Mouse (Mus musculus) heart, embryonic 13.5 days (tissue): ENCODE measurements at regions not wholly inside any gene's neighbourhood (a gene's known extent, or its start where the extent isn't known, plus 50 kb on each side); places are given as distances from the start of the nearest gene placed in this dataset.
"Not testable (repeated sequence)": the region's sequence is repeated elsewhere in the genome, so short reads cannot be mapped to it uniquely, and the experiment has no call there.

Experiments
- ATAC-seq: fragments of 200-750 bp; cut with Nextera tagmentation; 2 replicates; pipeline ENCODE4 v1.8.0; 2017; ENCODE audit warnings: moderate TSS enrichment; ENCODE audit not compliant: insufficient number of reproducible peaks, low FRiP score, low TSS enrichment; ENCODE audit errors: extremely low read depth
- H3K27ac ChIP-seq: fragments of 300-500 bp; sonication (generic); replicated peaks from 2 replicates; pipeline ENCODE4 v1.5.1; 2015; ENCODE audit warnings: moderate library complexity, mild to moderate bottlenecking, inconsistent platforms
- H3K27me3 ChIP-seq: fragments of 300-500 bp; sonication (generic); replicated peaks from 2 replicates; pipeline ENCODE4 v1.6.1; 2015; ENCODE audit warnings: mild to moderate bottlenecking, inconsistent platforms
- H3K36me3 ChIP-seq: fragments of 300-500 bp; sonication (generic); 2 replicates; pipeline ENCODE4 v1.6.1; 2015; ENCODE audit warnings: mild to moderate bottlenecking, inconsistent platforms
- H3K4me1 ChIP-seq: fragments of 300-500 bp; sonication (generic); 2 replicates; pipeline ENCODE4 v1.6.1; 2015; ENCODE audit warnings: inconsistent platforms
- H3K4me2 ChIP-seq: fragments of 300-500 bp; sonication (generic); 2 replicates; pipeline ENCODE4 v1.6.1; 2015; ENCODE audit warnings: inconsistent platforms, mild to moderate bottlenecking, moderate library complexity
- H3K4me3 ChIP-seq: fragments of 300-500 bp; sonication (generic); 2 replicates; pipeline ENCODE4 v1.5.1; 2015; ENCODE audit warnings: moderate library complexity, mild to moderate bottlenecking, inconsistent platforms
- H3K9ac ChIP-seq: fragments of 300-500 bp; sonication (generic); 2 replicates; pipeline ENCODE4 v1.6.1; 2015; ENCODE audit warnings: inconsistent platforms, mild to moderate bottlenecking, moderate library complexity
- H3K9me3 ChIP-seq: fragments of 300-500 bp; sonication (generic); 2 replicates; pipeline ENCODE4 v1.6.1; 2016; ENCODE audit warnings: inconsistent platforms
- WGBS: fragments of 180-500 bp; shearing (Covaris S2); methylation state at CpG from one replicate; pipeline ENCODE4 v1.1.7; 2015; ENCODE audit warnings: mixed read lengths; 5-methylcytosine and 5-hydroxymethylcytosine counted together

DNA sequence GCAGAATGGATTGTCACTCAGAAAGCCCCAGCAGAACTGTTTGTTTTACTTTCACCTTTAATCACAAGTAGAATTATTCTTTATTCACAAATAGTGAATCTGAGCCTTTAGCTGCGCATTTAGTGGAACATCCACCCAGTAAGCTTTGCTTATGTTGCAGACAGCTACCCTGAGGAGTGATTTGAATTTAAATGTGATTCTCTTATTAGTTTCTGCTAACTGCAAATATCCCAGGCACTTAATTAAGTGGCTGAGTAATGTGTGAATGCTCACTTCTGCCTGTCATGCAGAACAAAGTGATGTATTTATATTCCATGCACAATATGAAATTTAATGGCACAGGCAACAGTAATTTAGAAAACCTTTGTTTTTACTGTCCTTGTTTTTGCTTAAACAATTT, 344.4 kb upstream of the Nova1 start:
- no peak for ATAC-seq
- 49% methylated on average over 1 of the region's 1 CpGs for WGBS
- Histone ChIP-seq H3K27ac (no peak overlapping the region), H3K36me3 (no peaks in the 10 kb centered on the region), H3K9ac (no peak overlapping the region), H3K9me3 (no peaks in the 10 kb centered on the region), H3K4me3 (peak overlapping the region; percentile 3; the same call in 1 of the 2 replicates), H3K27me3 (no peaks in the 10 kb centered on the region), H3K4me2 (peak overlapping the region; percentile 43), H3K4me1 (peaks cover 4% of the 10 kb centered on the region; the same call in 1 of the 2 replicates)

DNA sequence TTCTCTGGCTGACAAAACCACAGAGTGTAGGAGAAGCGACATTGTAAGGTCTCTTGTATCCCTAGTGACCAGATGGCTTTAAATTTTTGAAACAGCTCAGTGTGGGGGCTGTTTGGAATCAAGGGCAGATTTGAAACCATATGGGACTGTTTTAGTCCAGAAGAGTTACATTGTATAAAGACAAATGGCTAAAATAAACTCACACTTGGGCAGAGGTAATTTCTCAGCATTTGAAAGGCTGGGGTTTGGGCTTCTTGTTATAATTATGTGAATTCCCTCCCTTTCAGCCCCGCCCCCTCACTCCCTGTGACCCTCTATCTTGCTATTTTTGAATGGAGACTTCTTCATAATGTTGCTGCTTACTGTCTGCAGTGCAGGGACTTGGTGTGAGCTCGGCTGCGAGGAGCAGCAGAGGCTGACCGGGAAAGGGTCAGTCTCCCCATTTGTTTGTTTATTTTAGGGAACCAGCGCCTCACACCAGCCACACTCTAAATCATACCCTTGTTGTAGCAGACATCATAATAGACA, 344.0 kb upstream of the Nova1 start:
- WGBS: 11% methylated on average over 6 of the region's 6 CpGs
- peak overlapping the region; percentile 3; the same call in 1 of the 2 replicates for H3K4me3 ChIP-seq
- H3K9ac ChIP-seq: no peak overlapping the region
- H3K9me3 ChIP-seq: no peaks in the 10 kb centered on the region
- H3K36me3 ChIP-seq: no peaks in the 10 kb centered on the region
- H3K27ac ChIP-seq: no peak overlapping the region
- no peaks in the 10 kb centered on the region for H3K27me3 ChIP-seq
- H3K4me1 ChIP-seq: peaks cover 4% of the 10 kb centered on the region; the same call in 1 of the 2 replicates
- H3K4me2 ChIP-seq: peak overlapping the region; percentile 43
- ATAC-seq: no peak

DNA sequence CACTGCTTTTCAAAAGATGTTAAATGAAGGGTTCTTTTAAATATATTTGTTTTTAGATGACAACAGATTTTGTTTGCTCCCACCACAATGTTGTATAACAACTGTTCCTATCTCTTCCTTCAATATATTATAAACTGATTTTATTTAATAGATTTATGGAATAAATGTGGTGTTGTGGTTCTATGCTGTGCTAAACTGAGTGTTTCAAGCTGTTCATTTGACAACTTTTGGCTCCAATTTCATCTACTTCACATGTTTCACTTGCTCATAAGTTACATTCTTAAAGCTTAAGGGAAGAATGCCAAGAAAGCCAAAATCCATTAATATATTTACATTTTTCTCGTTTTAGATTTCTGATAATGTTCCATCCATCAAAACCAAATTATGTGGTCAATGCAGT, 341.9 kb upstream of the Nova1 start:
- no peaks in the 10 kb centered on the region for H3K27me3 ChIP-seq
- no peaks in the 10 kb centered on the region for H3K36me3 ChIP-seq
- H3K4me1 ChIP-seq: peaks cover 4% of the 10 kb centered on the region; the same call in 1 of the 2 replicates
- WGBS: 53% methylated on average over 1 of the region's 1 CpGs
- H3K4me2 ChIP-seq: no peak overlapping the region
- no peak overlapping the region for H3K4me3 ChIP-seq
- no peak overlapping the region for H3K9ac ChIP-seq
- no peak for ATAC-seq
- H3K9me3 ChIP-seq: no peaks in the 10 kb centered on the region
- no peak overlapping the region for H3K27ac ChIP-seq

DNA sequence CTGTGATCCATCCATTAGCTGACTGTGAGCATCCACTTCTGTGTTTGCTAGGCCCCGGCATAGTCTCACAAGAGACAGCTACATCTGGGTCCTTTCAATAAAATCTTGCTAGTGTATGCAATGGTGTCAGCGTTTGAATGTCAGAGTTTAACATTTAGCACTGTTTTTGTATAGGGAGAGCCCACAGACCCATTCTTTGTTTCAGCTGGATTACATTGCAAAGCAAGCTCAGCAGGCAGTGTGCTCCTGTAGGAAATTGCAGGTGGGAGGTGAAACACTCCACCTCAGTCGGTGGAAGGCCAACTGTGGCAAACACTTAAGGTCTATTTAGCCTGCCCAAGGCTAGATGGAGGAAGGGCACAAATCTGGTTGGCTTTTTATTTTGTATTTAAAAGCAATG, 337.2 kb upstream of the Nova1 start:
- H3K27me3 ChIP-seq, H3K9ac ChIP-seq, H3K4me1 ChIP-seq, H3K27ac ChIP-seq, H3K36me3 ChIP-seq, H3K4me2 ChIP-seq, H3K4me3 ChIP-seq, ATAC-seq, H3K9me3 ChIP-seq: not testable (repeated sequence)
- WGBS: 37% methylated on average over 3 of the region's 3 CpGs

DNA sequence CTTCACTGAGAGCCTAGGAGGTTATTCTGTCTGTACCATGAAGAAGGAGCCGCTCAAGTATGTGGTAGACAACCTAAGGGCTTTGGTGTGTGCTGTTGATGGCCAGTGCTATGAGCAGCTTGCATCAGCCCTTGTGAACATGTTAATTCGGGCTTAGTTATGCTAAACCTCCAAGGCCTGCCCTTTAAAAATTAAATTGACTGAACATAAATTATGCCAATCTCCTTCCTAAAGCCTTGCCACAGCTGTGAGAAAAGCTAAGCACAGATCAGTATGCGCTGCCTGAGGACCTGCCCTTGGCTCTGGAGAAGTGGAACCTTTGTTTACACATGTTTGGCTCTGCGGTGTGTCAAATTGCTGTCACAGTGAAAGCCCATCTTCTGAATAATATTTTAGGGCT, 321.9 kb upstream of the Nova1 start:
- H3K4me3 ChIP-seq: no peak overlapping the region
- H3K36me3 ChIP-seq: no peaks in the 10 kb centered on the region
- no peaks in the 10 kb centered on the region for H3K27me3 ChIP-seq
- no peak overlapping the region for H3K27ac ChIP-seq
- WGBS: 63% methylated on average over 4 of the region's 4 CpGs
- H3K9me3 ChIP-seq: no peaks in the 10 kb centered on the region
- H3K9ac ChIP-seq: no peak overlapping the region
- ATAC-seq: no peak
- H3K4me1 ChIP-seq: no peaks in the 10 kb centered on the region
- H3K4me2 ChIP-seq: no peak overlapping the region

DNA sequence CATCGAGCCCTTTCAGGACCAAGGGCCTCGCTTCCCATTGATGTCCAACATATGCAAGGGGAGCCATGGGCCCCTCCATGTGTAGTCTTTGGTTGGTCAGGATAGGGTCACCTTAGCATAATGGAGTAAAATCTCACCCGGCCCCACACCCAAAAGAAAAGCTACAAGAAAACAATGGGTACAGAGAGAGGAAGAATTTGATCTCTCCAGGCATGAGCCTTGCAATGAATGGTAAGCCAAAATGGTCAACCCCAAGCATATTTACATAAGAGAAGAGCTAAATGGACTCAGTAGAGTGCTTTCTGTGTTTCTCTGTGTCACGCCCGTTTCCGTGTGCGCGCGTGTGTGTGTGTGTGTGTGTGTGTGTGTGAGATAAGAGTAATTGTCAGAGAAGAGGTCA, 311.1 kb upstream of the Nova1 start:
- WGBS: 76% methylated on average over 9 of the region's 9 CpGs
- H3K27ac ChIP-seq: no peak overlapping the region
- no peak for ATAC-seq

DNA sequence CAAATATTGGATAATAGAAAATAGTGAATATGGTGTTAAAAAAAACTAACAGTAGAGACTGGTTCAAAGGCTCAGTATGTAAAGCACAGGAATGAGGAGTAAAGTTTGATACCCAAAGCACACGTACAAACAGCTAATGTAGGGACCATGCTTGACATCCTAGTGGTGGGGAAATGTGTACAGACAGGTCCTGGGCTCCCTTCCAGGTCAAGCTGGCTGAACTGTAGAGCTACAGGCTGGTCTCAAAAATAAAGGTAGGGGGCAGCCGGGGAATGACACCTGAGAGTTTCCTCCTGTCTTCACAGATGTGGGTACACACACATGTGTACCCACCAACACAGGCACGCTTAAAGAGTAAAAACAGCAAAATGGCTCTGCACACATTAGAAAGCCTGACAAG, 309.9 kb upstream of the Nova1 start:
- H3K27ac ChIP-seq: no peak overlapping the region
- WGBS: 68% methylated on average over 3 of the region's 3 CpGs
- H3K36me3 ChIP-seq: no peaks in the 10 kb centered on the region
- no peaks in the 10 kb centered on the region for H3K27me3 ChIP-seq
- no peak overlapping the region for H3K9ac ChIP-seq
- no peak for ATAC-seq
- no peak overlapping the region for H3K4me3 ChIP-seq
- H3K4me2 ChIP-seq: no peak overlapping the region
- no peaks in the 10 kb centered on the region for H3K4me1 ChIP-seq
- no peaks in the 10 kb centered on the region for H3K9me3 ChIP-seq

More for the DNA sequence above, 311.1 kb upstream of the Nova1 start:
- H3K9me3 ChIP-seq: no peaks in the 10 kb centered on the region
- no peak overlapping the region for H3K4me3 ChIP-seq
- no peaks in the 10 kb centered on the region for H3K4me1 ChIP-seq
- H3K9ac ChIP-seq: no peak overlapping the region
- H3K36me3 ChIP-seq: no peaks in the 10 kb centered on the region
- no peaks in the 10 kb centered on the region for H3K27me3 ChIP-seq
- no peak overlapping the region for H3K4me2 ChIP-seq

DNA sequence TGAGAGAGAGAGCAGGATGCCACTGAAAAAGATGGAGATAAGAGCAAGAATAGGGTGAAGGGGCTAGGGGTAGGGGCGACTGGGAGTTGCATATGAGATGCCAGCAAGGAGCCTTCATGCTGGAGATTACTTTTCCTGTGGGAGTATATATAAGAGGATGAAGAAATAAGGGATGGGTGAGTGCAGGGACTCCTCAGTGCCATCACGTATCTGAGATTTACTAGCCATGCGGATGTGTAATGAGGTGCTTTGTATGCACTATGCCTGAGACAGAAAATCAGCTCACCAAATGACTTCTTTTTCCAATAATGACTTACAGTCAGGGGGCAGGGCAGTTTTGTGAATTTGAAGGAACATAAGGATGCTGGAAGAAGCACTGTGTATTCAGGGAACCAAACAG, 302.7 kb upstream of the Nova1 start:
- ATAC-seq: no peak
- no peaks in the 10 kb centered on the region for H3K4me1 ChIP-seq
- no peaks in the 10 kb centered on the region for H3K9me3 ChIP-seq
- H3K9ac ChIP-seq: no peak overlapping the region
- no peak overlapping the region for H3K4me3 ChIP-seq
- no peaks in the 10 kb centered on the region for H3K27me3 ChIP-seq
- no peak overlapping the region for H3K4me2 ChIP-seq
- H3K36me3 ChIP-seq: no peaks in the 10 kb centered on the region
- WGBS: 65% methylated on average over 3 of the region's 3 CpGs
- H3K27ac ChIP-seq: no peak overlapping the region

DNA sequence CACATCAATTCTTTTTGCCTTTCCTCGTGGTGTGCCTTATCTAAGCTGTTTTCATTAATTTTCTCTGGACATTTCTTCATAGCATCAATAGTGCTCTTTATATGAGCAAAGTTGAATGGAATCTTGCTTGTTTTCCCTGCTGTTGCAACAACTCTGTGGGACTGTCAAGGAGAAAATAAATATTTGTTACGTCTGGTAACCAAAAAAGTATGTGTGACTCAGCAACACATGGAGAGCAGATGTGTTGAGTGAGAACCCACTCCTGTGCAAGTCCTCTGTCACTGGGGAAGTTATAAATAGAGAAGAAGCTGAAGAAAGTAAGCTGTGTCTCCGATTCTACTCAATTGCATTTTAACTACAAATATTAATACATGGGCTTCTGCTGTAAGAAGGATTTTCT, 298.8 kb upstream of the Nova1 start:
- no peak overlapping the region for H3K9ac ChIP-seq
- H3K27me3 ChIP-seq: no peaks in the 10 kb centered on the region
- H3K9me3 ChIP-seq: no peaks in the 10 kb centered on the region
- WGBS: 29% methylated on average over 3 of the region's 3 CpGs
- no peaks in the 10 kb centered on the region for H3K4me1 ChIP-seq
- H3K36me3 ChIP-seq: no peaks in the 10 kb centered on the region
- ATAC-seq: no peak
- H3K4me2 ChIP-seq: no peak overlapping the region
- H3K27ac ChIP-seq: no peak overlapping the region
- H3K4me3 ChIP-seq: no peak overlapping the region

DNA sequence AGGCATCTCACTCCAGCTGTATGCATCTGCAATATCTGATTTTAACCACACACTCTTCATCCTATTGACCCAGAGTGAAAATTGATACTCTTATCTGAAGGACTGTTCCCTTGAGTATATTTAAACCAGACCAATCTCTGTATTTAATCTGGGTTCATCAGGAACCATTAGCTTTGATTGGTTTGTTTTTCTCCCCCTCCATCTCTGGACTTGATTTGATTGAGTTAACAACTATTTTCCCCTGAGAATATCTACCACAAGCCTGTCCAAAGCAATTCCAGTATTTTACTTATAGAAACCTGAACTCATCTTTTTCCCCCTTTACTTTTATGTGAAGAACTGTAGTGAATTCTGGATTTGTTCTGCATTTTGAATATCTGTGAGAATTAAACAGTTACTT, 270.5 kb upstream of the Nova1 start:
- ATAC-seq: no peak
- Histone ChIP-seq H3K27me3 (no peaks in the 10 kb centered on the region), H3K9ac (no peak overlapping the region), H3K4me3 (no peak overlapping the region), H3K9me3 (no peaks in the 10 kb centered on the region), H3K4me2 (no peak overlapping the region), H3K36me3 (no peaks in the 10 kb centered on the region), H3K27ac (no peak overlapping the region), H3K4me1 (no peaks in the 10 kb centered on the region)

DNA sequence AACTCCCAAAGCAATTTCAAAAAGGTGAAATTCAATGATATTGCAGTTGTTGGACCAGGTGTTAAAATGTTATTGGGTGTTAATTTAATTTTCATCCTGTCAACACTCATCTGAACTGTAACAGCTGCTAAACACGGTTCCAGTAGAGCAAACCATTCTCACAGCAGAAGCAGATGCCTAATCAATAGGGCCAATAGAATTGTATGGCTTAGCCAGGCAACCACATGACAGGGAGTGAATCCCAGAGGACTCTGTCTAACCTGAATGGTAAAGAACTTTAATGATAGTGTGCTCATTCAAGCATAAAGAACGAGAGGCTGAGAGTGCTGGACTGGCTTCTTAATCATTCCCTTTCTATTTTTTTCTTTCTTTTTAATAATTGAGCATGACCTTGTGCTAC, 256.2 kb upstream of the Nova1 start:
- H3K4me2 ChIP-seq: no peak overlapping the region
- no peaks in the 10 kb centered on the region for H3K36me3 ChIP-seq
- no peak overlapping the region for H3K27ac ChIP-seq
- H3K9me3 ChIP-seq: no peaks in the 10 kb centered on the region
- H3K4me1 ChIP-seq: no peaks in the 10 kb centered on the region
- H3K9ac ChIP-seq: no peak overlapping the region
- no peak for ATAC-seq
- WGBS: 49% methylated on average over 2 of the region's 2 CpGs
- no peak overlapping the region for H3K4me3 ChIP-seq
- H3K27me3 ChIP-seq: no peaks in the 10 kb centered on the region

DNA sequence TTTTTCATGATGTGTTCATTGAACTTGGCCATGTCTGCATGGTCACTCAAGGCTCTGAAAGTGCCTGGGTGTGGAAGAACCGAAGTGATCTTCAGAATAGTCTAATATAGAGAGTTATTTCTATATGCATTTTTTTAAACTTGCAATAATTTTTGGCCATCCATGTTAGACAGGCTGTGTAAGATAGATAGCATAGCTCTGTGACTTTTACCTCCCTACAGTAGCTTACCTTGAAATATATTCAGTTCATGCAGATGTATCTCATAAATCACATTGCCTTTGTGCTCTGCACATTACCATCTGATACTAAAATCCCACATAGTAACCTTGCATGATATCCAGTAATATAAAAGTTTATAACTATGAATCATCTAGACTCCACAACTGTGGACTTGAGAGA, 233.7 kb upstream of the Nova1 start:
- H3K36me3 ChIP-seq: no peaks in the 10 kb centered on the region
- 61% methylated on average over 1 of the region's 1 CpGs for WGBS
- H3K4me1 ChIP-seq: no peaks in the 10 kb centered on the region
- H3K4me2 ChIP-seq: no peak overlapping the region
- no peaks in the 10 kb centered on the region for H3K27me3 ChIP-seq
- H3K4me3 ChIP-seq: no peak overlapping the region
- ATAC-seq: no peak
- H3K27ac ChIP-seq: no peak overlapping the region
- no peaks in the 10 kb centered on the region for H3K9me3 ChIP-seq
- H3K9ac ChIP-seq: no peak overlapping the region
